Mouse (Mus musculus) embryonic facial prominence, embryonic 14.5 days (tissue): ENCODE results near the gene Ugt2b36. TPM values are rescaled to one million over a fixed set of nuclear protein-coding genes. Genes with fewer than 3 reads are reported as not detected.

Experiments used
- polyA plus RNA-seq: library from polyadenylated mRNA; unstranded; fragments of >200 nt; fragmentation: Nextera tagmentation; extraction: Ambion mirVana; gene quantifications from 2 replicates; pipeline ENCODE4 v1.2.1, GENCODE M21; 2014

Ugt2b36 gene
- polyA plus RNA-seq, 1 experiment from 2014 or later = 0.46 TPM

Other genes with a start within 250 kb of the Ugt2b36 start
- 0.04 TPM in 1 of 2 replicates, not detected in the other for gene Ugt2b34, start 185.6 kb downstream of the Ugt2b36 start, polyA plus RNA-seq
- gene Ugt2b1, start 166.0 kb downstream of the Ugt2b36 start, polyA plus RNA-seq = not detected in 2 replicates
- not detected in 2 replicates for gene Ugt2b35, start 91.7 kb downstream of the Ugt2b36 start, polyA plus RNA-seq
- not detected in 2 replicates for gene Ugt2b5, start 47.8 kb upstream of the Ugt2b36 start, polyA plus RNA-seq
- not detected in 2 replicates for gene Ugt2b37, start 162.2 kb upstream of the Ugt2b36 start, polyA plus RNA-seq
- gene Ugt2a3, start 244.6 kb upstream of the Ugt2b36 start, polyA plus RNA-seq = not detected in 2 replicates